ENCODE assay signal across 8 mouse cellular contexts in genomic region chr7:16999650-17000049, GRCm38 (mm10). TPM values are rescaled to one million over a fixed set of nuclear protein-coding genes. Genes with fewer than 3 reads are reported as not detected.
A peak's percentile ranks its signal among the peaks of the same experiment; 100 is the strongest.
DNase-seq lines count a peak whose midpoint lies in the region; ATAC-seq and TF ChIP-seq lines count a peak whose summit lies in the region.

No protein-coding gene starts in this region.

- no peaks in the 10 kb centered on the region for H3K9me3 ChIP-seq in ES-Bruce4 (replicated peaks; ENCODE audit: control insufficient read depth, insufficient read depth, low read length, poor library complexity, severe bottlenecking)
- no peaks in the 10 kb centered on the region for H3K9me3 ChIP-seq in embryonic facial prominence, embryonic 11.5 days (replicated peaks; ENCODE audit: control insufficient read depth, low read length)
- H3K9me3 ChIP-seq in heart, embryonic 15.5 days (replicated peaks): no peaks in the 10 kb centered on the region

- WGBS in embryonic facial prominence, embryonic 11.5 days: 21% methylated on average over 4 of the region's 4 CpGs
- WGBS in heart, embryonic 15.5 days: 28% methylated on average over 4 of the region's 4 CpGs

- TF ChIP-seq EP300 in ES-Bruce4 (IDR thresholded peaks at IDR 0.05; ENCODE audit: insufficient read depth, low read depth, low read length): no peak

- H3K4me3 ChIP-seq in ES-Bruce4 (ENCODE audit: low read depth, low read length): no peak overlapping the region
- no peak overlapping the region for H3K4me3 ChIP-seq in embryonic facial prominence, embryonic 11.5 days (ENCODE audit: low read depth, low read length)
- no peak overlapping the region for H3K4me3 ChIP-seq in heart, embryonic 15.5 days

- no peak overlapping the region for H3K27ac ChIP-seq in ES-Bruce4 (ENCODE audit: insufficient read depth, low read length)
- no peak overlapping the region for H3K27ac ChIP-seq in embryonic facial prominence, embryonic 11.5 days (replicated peaks; ENCODE audit: low read depth, low read length)
- H3K27ac ChIP-seq in heart, embryonic 15.5 days: peak overlapping the region; percentile 66

- peaks cover 4% of the 10 kb centered on the region; the same call in 1 of the 2 replicates for H3K36me3 ChIP-seq in ES-Bruce4 (ENCODE audit: control insufficient read depth, insufficient read depth, low read length, poor library complexity, severe bottlenecking)
- H3K36me3 ChIP-seq in embryonic facial prominence, embryonic 11.5 days (replicated peaks; ENCODE audit: control insufficient read depth, insufficient read depth, low read depth, low read length): 0 out of 2 replicates have a peak, but pooled peaks cover 3% of the 10 kb centered on the region
- H3K36me3 ChIP-seq in heart, embryonic 15.5 days: peaks cover 43% of the 10 kb centered on the region

- H3K4me1 ChIP-seq in ES-Bruce4 (ENCODE audit: control insufficient read depth, insufficient read depth, low read length): no peaks in the 10 kb centered on the region
- peaks cover 10% of the 10 kb centered on the region for H3K4me1 ChIP-seq in embryonic facial prominence, embryonic 11.5 days (ENCODE audit: control insufficient read depth, insufficient read depth, low read length)
- peaks cover 52% of the 10 kb centered on the region for H3K4me1 ChIP-seq in heart, embryonic 15.5 days (replicated peaks)

- TF ChIP-seq POLR2A in ES-Bruce4 (IDR thresholded peaks at IDR 0.05; ENCODE audit: insufficient read depth, low read length): no peak

- H3K9ac ChIP-seq in ES-Bruce4 (ENCODE audit: low read depth, poor library complexity, severe bottlenecking): no peak overlapping the region
- no peak overlapping the region for H3K9ac ChIP-seq in embryonic facial prominence, embryonic 11.5 days (replicated peaks; ENCODE audit: low read length)
- no peak overlapping the region for H3K9ac ChIP-seq in heart, embryonic 15.5 days

- DNase-seq in adrenal gland, postnatal 10 days: peak; percentile 95
- DNase-seq in embryonic facial prominence, embryonic 11.5 days (ENCODE audit: low spot score): peak; percentile 89
- peak; percentile 98 for DNase-seq in layer of hippocampus, postnatal 25 days (ENCODE audit: extremely low spot score in 1 of 2, low spot score in 1 of 2)
- DNase-seq in right cerebral cortex, postnatal 10 days (ENCODE audit: low spot score in 2 of 2): peak; percentile 83 to 88
- peak; percentile 88 for DNase-seq in urinary bladder, postnatal 36 days (ENCODE audit: low spot score in 2 of 2)

- peak; percentile 95 for TF ChIP-seq CTCF in ES-Bruce4 (IDR thresholded peaks at IDR 0.05; ENCODE audit: low read depth, low read length)

- no peak for ATAC-seq in embryonic facial prominence, embryonic 11.5 days (replicated peaks; ENCODE audit: insufficient number of reproducible peaks, low FRiP score, low TSS enrichment, low read depth)
- no peak for ATAC-seq in heart, embryonic 15.5 days (replicated peaks; ENCODE audit: insufficient number of reproducible peaks, insufficient read depth, low FRiP score, low read depth)
- peak; percentile 75 for ATAC-seq in megakaryocyte, adult 5-6 weeks (ENCODE audit: poor library complexity, severe bottlenecking)

- H3K27me3 ChIP-seq in ES-Bruce4 (ENCODE audit: control insufficient read depth, insufficient read depth, low read length, poor library complexity, severe bottlenecking): no peaks in the 10 kb centered on the region
- H3K27me3 ChIP-seq in embryonic facial prominence, embryonic 11.5 days (ENCODE audit: control insufficient read depth, insufficient read depth, low read length): no peaks in the 10 kb centered on the region
- H3K27me3 ChIP-seq in heart, embryonic 15.5 days: no peaks in the 10 kb centered on the region

- H3K4me2 ChIP-seq in embryonic facial prominence, embryonic 11.5 days (ENCODE audit: low read depth, low read length): no peak overlapping the region
- H3K4me2 ChIP-seq in heart, embryonic 15.5 days: no peak overlapping the region

RNA-seq across cellular contexts. Expression of gene Ccdc8, which starts 7.1 kb away (rescaled TPM):
- polyA plus RNA-seq in ES-Bruce4 (2011; ENCODE audit: insufficient read depth, insufficient read length, low read depth, missing spikeins): 4.2 and 4.4 TPM in 2 replicates
- total RNA-seq in adrenal gland, postnatal 10 days (2021): 10 to 100 TPM; 16.2 to 21.2 TPM
- polyA plus RNA-seq in embryonic facial prominence, embryonic 11.5 days (2014; fragmentation: Nextera tagmentation; extraction: Ambion mirVana): 15.9 and 17.1 TPM in 2 replicates
- 28.1 and 34.0 TPM in 2 replicates for polyA plus RNA-seq in heart, embryonic 15.5 days (2015; fragmentation: Nextera tagmentation; extraction: Ambion mirVana)
- total RNA-seq in layer of hippocampus, postnatal 25 days (2021): 1 to 10 TPM; 2.2 to 2.5 TPM
- total RNA-seq in megakaryocyte, adult 5-6 weeks (2015): 0.02 and 0.07 TPM in 2 replicates
- 0.40 and 0.69 TPM in 2 replicates for total RNA-seq in megakaryocyte, adult 5-6 weeks (2017)

RNA-seq across cellular contexts. Expression of gene Gm42372, which starts 16.8 kb away (rescaled TPM):
- polyA plus RNA-seq in ES-Bruce4 (2011; ENCODE audit: insufficient read depth, insufficient read length, low read depth, missing spikeins): 1.1 and 1.2 TPM in 2 replicates
- total RNA-seq in adrenal gland, postnatal 10 days (2021): 1 to 10 TPM; 1.3 to 1.8 TPM
- polyA plus RNA-seq in embryonic facial prominence, embryonic 11.5 days (2014; fragmentation: Nextera tagmentation; extraction: Ambion mirVana): 0.52 and 0.63 TPM in 2 replicates
- 0.05 and 0.23 TPM in 2 replicates for polyA plus RNA-seq in heart, embryonic 15.5 days (2015; fragmentation: Nextera tagmentation; extraction: Ambion mirVana)
- 10 to 100 TPM; 52.6 to 53.6 TPM for total RNA-seq in layer of hippocampus, postnatal 25 days (2021)
- 0.18 TPM in 1 of 2 replicates, not detected in the other for total RNA-seq in megakaryocyte, adult 5-6 weeks (2015)
- total RNA-seq in megakaryocyte, adult 5-6 weeks (2017): 0.04 and 0.11 TPM in 2 replicates

RNA-seq across cellular contexts. Expression of gene Ppp5c, which starts 28.1 kb away (rescaled TPM):
- polyA plus RNA-seq in ES-Bruce4 (2011; ENCODE audit: insufficient read depth, insufficient read length, low read depth, missing spikeins): 106 and 107 TPM in 2 replicates
- 10 to 100 TPM; 81.5 to 90.1 TPM for total RNA-seq in adrenal gland, postnatal 10 days (2021)
- 100 and 102 TPM in 2 replicates for polyA plus RNA-seq in embryonic facial prominence, embryonic 11.5 days (2014; fragmentation: Nextera tagmentation; extraction: Ambion mirVana)
- polyA plus RNA-seq in heart, embryonic 15.5 days (2015; fragmentation: Nextera tagmentation; extraction: Ambion mirVana): 82.5 and 99.2 TPM in 2 replicates
- total RNA-seq in layer of hippocampus, postnatal 25 days (2021): 100 to 1,000 TPM; 150 to 153 TPM
- total RNA-seq in megakaryocyte, adult 5-6 weeks (2015): 39.9 and 51.4 TPM in 2 replicates
- 31.6 and 33.1 TPM in 2 replicates for total RNA-seq in megakaryocyte, adult 5-6 weeks (2017)

RNA-seq across cellular contexts. Expression of gene Pnmal1, which starts 40.2 kb away (rescaled TPM):
- polyA plus RNA-seq in ES-Bruce4 (2011; ENCODE audit: insufficient read depth, insufficient read length, low read depth, missing spikeins): not detected in 2 replicates
- 1 to 10 TPM; 4.5 to 5.1 TPM for total RNA-seq in adrenal gland, postnatal 10 days (2021)
- polyA plus RNA-seq in embryonic facial prominence, embryonic 11.5 days (2014; fragmentation: Nextera tagmentation; extraction: Ambion mirVana): 5.3 and 6.6 TPM in 2 replicates
- 0.05 and 0.24 TPM in 2 replicates for polyA plus RNA-seq in heart, embryonic 15.5 days (2015; fragmentation: Nextera tagmentation; extraction: Ambion mirVana)
- 100 to 1,000 TPM; 104 to 117 TPM for total RNA-seq in layer of hippocampus, postnatal 25 days (2021)
- total RNA-seq in megakaryocyte, adult 5-6 weeks (2015): not detected in 2 replicates
- total RNA-seq in megakaryocyte, adult 5-6 weeks (2017): not detected in 2 replicates

RNA-seq across cellular contexts. Expression of gene Pnmal2, which starts 55.2 kb away (rescaled TPM):
- 1.5 and 1.6 TPM in 2 replicates for polyA plus RNA-seq in ES-Bruce4 (2011; ENCODE audit: insufficient read depth, insufficient read length, low read depth, missing spikeins)
- total RNA-seq in adrenal gland, postnatal 10 days (2021): 10 to 100 TPM; 18.3 to 23.9 TPM
- 3.7 and 4.2 TPM in 2 replicates for polyA plus RNA-seq in embryonic facial prominence, embryonic 11.5 days (2014; fragmentation: Nextera tagmentation; extraction: Ambion mirVana)
- 4.7 and 6.2 TPM in 2 replicates for polyA plus RNA-seq in heart, embryonic 15.5 days (2015; fragmentation: Nextera tagmentation; extraction: Ambion mirVana)
- total RNA-seq in layer of hippocampus, postnatal 25 days (2021): 100 to 1,000 TPM; 320 to 337 TPM
- not detected in 2 replicates for total RNA-seq in megakaryocyte, adult 5-6 weeks (2015)
- total RNA-seq in megakaryocyte, adult 5-6 weeks (2017): not detected in 2 replicates

Comparison
In these comparisons a context has a peak if more than half of its experiments do, and no peak if none do; other contexts are left out.
1. RNA of gene Ccdc8, which starts 7.1 kb away (total RNA-seq): 16.2 to 21.2 TPM in adrenal gland, postnatal 10 days; 2.2 to 2.5 TPM in layer of hippocampus, postnatal 25 days and 0.02 to 0.69 TPM in megakaryocyte, adult 5-6 weeks; every median in the first group is over 4 times any median in the second.
2. RNA of gene Gm42372, which starts 16.8 kb away (total RNA-seq): 52.6 to 53.6 TPM in layer of hippocampus, postnatal 25 days; 1.3 to 1.8 TPM in adrenal gland, postnatal 10 days and 0.04 to 0.18 TPM in megakaryocyte, adult 5-6 weeks; every median in the first group is over 10 times any median in the second.
3. Peak in every context shown above with its lines, with median percentiles within 50 percentile points of each other: DNase-seq.